Mouse (Mus musculus) lung, adult 2 months (tissue): ENCODE measurements around the gene Crmp1. TPM values are rescaled to one million over a fixed set of nuclear protein-coding genes. Genes with fewer than 3 reads are reported as not detected.

Experiments
- DNase-seq: peaks from one replicate; pipeline ENCODE4 v3.0.0; 2022
- H3K4me1 ChIP-seq: fragments of 200-500 bp; 2 replicates; pipeline ENCODE4 v1.6.1; 2011; ENCODE audit warnings: low read length; ENCODE audit not compliant: control insufficient read depth, insufficient read depth
- H3K4me3 ChIP-seq: fragments of 200-500 bp; replicated peaks from 2 replicates; pipeline ENCODE3; 2011; ENCODE audit warnings: low read depth, mild to moderate bottlenecking, control low read depth, low read length; ENCODE audit errors: extremely low read depth
- CTCF ChIP-seq: fragments of 200-500 bp; IDR thresholded peaks from 2 replicates; pipeline ENCODE4 v1.5.1; 2011; ENCODE audit warnings: mild to moderate bottlenecking, low read length, control low read depth; ENCODE audit not compliant: insufficient read depth
- POLR2A ChIP-seq: fragments of 200-500 bp; IDR thresholded peaks from 2 replicates; pipeline ENCODE4 v1.6.1; 2011; ENCODE audit warnings: low read depth, mild to moderate bottlenecking, control low read depth, low read length, borderline replicate concordance; ENCODE audit errors: extremely low read depth
- WGBS: fragments of 180-500 bp; shearing (Covaris S2); methylation state at CpG from one replicate; pipeline ENCODE4 v1.1.7; 2018; 5-methylcytosine and 5-hydroxymethylcytosine counted together
- polyA plus RNA-seq: library from polyadenylated mRNA; depleted of rRNA; stranded (reverse); fragments of >200 nt; gene quantifications from 2 replicates; pipeline ENCODE4 v1.2.3, GENCODE M21; 2012

Crmp1 gene
- polyA plus RNA-seq, 1 experiment: 0.50 TPM

DNA sequence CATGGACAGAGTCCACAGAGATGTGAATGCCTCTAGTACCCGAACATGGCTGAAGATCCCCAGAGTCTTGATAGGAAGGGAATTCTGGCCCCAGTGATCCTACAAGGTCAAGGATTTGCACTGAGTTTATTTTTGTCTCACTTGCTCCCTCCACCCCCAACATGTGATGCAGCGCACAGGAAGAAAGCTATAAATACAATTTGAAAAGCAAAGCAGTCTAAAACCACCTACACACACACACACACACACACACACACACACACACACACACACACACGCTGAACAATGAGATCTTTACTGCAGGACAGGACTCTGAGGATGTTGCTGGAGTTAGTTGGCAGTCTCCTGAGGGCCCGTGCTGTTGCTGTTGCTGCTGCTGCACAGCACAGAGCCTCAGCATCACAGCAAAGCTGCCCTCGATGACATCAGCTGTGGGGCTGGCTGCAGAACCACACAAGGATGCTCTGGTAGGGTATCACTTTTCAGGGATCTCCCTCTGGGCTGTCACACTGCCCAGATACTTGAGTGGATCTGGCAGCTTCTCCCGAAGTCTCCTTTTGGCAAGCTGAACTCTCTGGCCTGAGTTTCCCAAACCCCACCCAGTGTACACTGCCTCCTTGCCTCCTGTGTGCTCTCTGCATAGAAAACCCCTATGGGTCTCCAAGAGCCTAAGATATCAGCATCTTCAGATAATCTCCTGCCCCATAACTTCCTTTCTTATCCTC lies 13.6 kb upstream of the Crmp1 start:
- TF ChIP-seq CTCF (no peak), POLR2A (no peak)
- no peak for DNase-seq
- Histone ChIP-seq H3K4me1 (no peaks in the 10 kb centered on the region), H3K4me3 (no peak overlapping the region)
- 34% methylated on average over 6 of the region's 6 CpGs for WGBS

DNA sequence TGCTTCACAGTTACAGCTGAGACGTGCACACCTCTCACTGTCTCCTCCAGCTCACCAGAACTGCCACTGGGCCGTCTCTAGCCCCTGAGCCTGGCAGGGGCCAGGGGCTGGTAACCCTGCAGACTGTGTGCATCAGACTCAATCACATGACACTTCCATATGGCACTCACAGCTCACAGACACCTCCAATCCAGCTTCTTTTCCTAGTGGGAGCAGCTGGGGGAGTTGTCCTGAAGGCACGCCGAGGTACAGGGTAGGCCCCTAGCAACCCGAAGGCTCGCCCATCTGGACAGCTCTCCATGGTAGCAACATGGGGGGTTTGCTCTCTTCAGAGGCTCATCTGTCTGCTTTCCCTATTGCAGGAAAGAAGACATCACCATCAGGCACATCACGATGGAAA lies 12.8 kb upstream of the Crmp1 start:
- 64% methylated on average over 7 of the region's 7 CpGs for WGBS
- TF ChIP-seq POLR2A: no peak
- TF ChIP-seq CTCF: no peak
- DNase-seq: no peak
- Histone ChIP-seq H3K4me3 (no peak overlapping the region), H3K4me1 (no peaks in the 10 kb centered on the region)

DNA sequence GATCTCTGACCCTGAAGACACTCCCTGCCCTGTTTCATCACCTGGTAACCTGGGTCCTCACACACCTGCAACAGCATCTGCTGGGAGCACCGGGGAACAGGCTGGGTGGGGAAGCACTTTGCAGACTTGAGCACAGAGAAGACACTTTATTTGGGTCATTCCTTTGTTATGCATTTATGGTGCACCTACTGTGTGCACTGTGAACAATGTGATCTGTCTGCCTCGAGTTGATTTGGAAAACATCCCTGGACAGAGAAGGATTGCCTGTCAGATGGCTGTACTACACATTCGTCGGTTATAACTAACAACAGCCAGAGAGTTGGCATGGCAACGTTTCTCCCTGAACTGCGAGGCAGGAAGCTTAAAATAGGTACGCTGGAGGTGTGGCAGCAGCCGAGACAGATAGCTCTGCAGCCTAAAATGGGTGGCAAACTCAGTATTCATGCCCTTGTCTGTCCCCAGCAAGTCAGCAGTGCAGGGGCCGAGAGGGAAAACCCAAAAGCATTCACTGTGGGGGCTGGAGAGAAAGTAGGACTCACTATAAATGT lies 8.7 kb upstream of the Crmp1 start:
- no peak for TF ChIP-seq POLR2A
- no peak for TF ChIP-seq CTCF
- Histone ChIP-seq H3K4me1 (no peaks in the 10 kb centered on the region), H3K4me3 (no peak overlapping the region)
- DNase-seq: no peak
- WGBS: 36% methylated on average over 9 of the region's 9 CpGs

DNA sequence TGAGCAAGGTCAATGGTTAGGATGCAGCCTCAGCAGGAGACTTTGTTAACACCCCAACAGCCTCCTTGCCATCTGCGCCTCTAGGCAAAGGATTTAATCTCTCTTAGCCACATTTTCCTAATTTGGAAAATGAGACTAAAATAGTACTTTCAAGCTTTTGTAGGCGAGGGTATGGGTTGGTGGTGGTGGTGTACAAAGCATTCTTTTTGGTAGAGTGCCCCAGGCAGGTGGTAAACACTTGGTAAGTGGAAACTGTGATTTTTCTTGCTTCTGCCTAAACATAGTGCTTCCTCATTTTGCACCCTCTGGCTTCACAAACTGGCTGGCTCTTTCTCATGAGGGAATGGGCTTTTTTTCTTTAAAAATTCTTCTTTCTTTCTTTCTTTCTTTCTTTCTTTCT lies 3.1 kb upstream of the Crmp1 start:
- TF ChIP-seq POLR2A: no peak
- TF ChIP-seq CTCF: no peak
- no peak for DNase-seq
- Histone ChIP-seq H3K4me3 (no peak overlapping the region), H3K4me1 (no peaks in the 10 kb centered on the region)
- 23% methylated on average over 2 of the region's 2 CpGs for WGBS

DNA sequence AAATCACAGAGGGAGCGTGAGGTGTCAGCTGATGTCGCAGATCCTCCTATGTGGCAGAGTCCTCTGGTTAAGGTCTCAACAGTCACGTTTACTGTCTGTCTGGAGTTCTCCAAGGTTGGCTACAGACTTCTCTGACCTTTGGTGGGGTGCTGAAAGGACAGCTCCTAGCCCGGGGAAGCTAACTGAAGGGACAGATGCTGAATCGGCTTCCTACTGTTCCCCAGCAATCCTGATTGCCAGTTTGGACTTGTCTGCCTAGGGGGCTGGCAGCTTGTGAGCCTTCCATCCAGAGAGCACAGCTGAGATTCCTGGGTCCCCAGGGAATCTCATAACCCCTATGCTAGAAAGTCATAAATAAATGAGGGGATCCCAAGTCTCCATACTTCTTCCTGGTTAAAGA lies 1.2 kb upstream of the Crmp1 start:
- Histone ChIP-seq H3K4me1 (no peaks in the 10 kb centered on the region; the same call in 1 of the 2 replicates), H3K4me3 (no peak overlapping the region)
- TF ChIP-seq POLR2A: no peak
- TF ChIP-seq CTCF: no peak
- WGBS: 5% methylated on average over 5 of the region's 5 CpGs
- DNase-seq: no peak

DNA sequence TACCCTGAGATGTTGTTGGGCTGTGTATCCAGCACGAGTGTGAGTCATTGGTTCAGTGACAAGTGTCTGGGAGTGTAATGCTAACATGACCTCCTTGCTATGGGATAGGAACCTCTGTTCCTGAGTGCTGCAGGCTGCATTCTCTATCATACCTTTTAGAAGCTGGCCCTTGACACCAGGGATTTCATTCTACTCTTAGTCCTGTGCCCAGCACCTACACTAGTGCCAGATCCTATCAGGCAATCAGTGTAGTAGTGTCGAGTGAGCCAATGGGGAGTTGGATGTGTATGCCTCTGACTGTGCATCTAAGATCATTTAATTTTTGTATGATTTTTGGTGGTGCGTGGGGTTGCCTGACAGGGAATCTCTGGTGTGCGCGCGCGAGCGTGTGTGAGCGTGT lies 516 bp upstream of the Crmp1 start:
- no peak for TF ChIP-seq CTCF
- no peak for TF ChIP-seq POLR2A
- Histone ChIP-seq H3K4me1 (no peaks in the 10 kb centered on the region; the same call in 1 of the 2 replicates), H3K4me3 (no peak overlapping the region)
- 19% methylated on average over 9 of the region's 9 CpGs for WGBS
- DNase-seq: no peak

DNA sequence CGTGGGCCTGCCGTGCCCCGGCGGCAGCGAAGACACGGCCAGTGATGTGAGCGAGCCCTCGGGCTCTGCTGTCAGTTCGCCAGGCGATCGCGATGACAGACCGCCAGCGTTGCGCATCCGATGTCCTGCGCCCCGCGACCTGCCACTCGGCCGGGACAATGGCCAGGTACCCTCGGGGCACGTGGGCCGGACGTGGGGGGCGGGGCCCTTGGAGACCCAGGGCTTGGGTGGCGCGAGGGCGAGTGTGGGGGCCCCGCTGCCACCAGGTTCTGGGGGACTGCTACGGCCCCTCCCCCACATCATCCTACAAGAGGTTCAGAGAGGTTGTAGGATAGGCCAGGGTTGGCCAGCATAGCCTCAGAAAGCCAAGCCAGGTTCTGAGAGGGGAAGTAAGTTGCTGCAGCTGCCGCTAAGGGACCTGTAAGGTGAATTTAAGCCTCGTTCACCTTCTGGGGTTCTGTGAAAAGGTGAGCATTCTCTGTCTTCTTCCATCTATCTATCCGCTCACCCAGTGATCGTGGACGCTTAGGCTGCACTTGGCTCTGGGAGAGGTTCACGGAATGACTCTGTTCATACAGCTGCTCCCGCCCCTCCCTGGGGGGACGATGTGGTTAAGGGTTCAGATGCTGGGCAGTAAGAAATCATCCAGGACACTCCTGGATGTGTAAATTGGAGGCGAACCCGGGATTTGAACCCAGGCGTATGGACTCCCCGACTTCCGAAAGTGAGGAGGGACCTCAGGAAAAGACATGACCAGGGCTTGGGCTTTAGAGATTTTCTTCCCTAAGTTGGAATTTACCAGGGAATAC lies 824 bp downstream of the Crmp1 start:
- TF ChIP-seq POLR2A (no peak), CTCF (no peak)
- 13% methylated on average over 44 of the region's 44 CpGs for WGBS
- no peaks in the 10 kb centered on the region; the same call in 1 of the 2 replicates for H3K4me1 ChIP-seq
- no peak overlapping the region for H3K4me3 ChIP-seq
- DNase-seq: no peak

DNA sequence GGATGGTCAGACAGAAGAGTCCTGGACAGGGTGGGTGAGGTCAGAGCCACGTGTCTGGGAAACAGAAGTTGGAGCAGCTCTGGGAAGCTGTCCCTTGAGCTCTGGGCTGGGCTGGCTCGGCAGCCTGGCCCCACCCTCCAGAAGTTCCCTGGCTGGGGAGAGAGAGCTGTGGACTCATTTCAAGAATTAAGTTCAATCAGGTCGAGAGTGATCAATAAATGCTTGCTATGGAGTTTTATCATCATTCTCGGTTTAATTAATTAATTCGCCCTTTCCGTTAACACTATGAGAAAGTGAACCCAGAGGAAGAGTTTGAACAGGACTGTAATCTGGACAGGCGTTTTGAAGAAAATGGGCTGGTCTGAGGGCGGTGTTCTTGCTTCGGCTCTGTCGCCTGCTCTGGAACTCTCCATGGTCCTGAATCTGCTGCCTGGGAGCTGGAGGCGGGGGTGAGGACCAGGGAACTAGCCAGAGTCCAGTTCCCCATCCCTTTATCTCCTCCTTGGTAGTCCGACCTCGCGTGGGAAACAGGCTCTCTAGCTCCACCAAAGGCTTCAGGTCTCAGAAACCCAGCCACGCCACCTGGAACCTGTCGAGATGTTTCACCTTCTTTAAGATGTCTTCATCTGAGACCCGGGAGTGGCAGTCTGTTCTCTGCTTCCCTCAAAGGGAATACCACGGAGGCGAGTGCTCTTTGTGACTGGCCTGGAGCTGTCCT lies 1.6 kb downstream of the Crmp1 start:
- TF ChIP-seq POLR2A (no peak), CTCF (no peak)
- WGBS: 3% methylated on average over 19 of the region's 19 CpGs
- Histone ChIP-seq H3K4me1 (no peaks in the 10 kb centered on the region; the same call in 1 of the 2 replicates), H3K4me3 (no peak overlapping the region)
- peak; percentile 16 for DNase-seq

DNA sequence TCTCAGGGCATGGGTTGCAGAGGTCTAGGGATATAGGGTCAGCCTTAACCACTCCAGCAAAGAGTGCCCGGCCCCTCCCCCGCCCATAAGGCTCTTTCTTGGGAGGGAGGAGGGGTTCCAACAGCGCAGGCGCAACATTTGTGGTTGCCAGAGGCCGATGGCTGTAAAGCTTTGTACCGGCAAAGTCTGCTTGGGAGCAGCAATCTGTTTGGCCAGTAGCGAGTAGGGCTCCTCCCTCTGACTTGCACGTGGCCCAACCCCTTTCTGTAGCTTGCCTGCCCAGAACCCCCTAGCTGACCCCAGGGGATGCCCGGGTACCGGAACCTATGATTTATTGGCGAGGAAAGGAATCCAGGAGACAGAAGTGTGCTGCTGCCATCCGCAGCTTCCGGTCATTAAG lies 2.4 kb downstream of the Crmp1 start:
- Histone ChIP-seq H3K4me3 (no peak overlapping the region), H3K4me1 (no peaks in the 10 kb centered on the region; the same call in 1 of the 2 replicates)
- TF ChIP-seq POLR2A (no peak), CTCF (no peak)
- DNase-seq: no peak
- WGBS: 4% methylated on average over 13 of the region's 13 CpGs
